Mouse (Mus musculus) adrenal gland, postnatal 36 days (tissue): ENCODE results near the gene Myh6. TPM values are rescaled to one million over a fixed set of nuclear protein-coding genes. Genes with fewer than 3 reads are reported as not detected.
"Not testable (repeated sequence)": the region's sequence is repeated elsewhere in the genome, so short reads cannot be mapped to it uniquely, and the experiment has no call there.

ENCODE experiments used
- DNase-seq, 2 experiments: peaks; one replicate each; pipeline ENCODE4 v3.0.0; 2021; ENCODE audit warnings: mixed read lengths in 1 of 2
- long read RNA-seq, 2 experiments: library from polyadenylated mRNA; stranded (forward); transcript quantifications; one replicate each; pipeline ENCODE4 v2.0.0; 2021; ENCODE audit warnings: borderline sequencing depth in 2 of 2
- total RNA-seq, 2 experiments: library from RNA; stranded (reverse); gene quantifications; 2 replicates each; pipeline ENCODE4 v1.2.3; 2021

Gene Myh6
- total RNA-seq = not detected
- long read RNA-seq, experiment 1 = 0 reads
- long read RNA-seq, experiment 2 = 0 reads

- no peak for DNase-seq
Observed at GRCm38 (mm10) chr14:54966320-54966977, at the start of gene Myh6. Gene Myh6, minus strand, starts transcription at chr14:54966927.

GRCm38 (mm10) chr14:55015767-55016111 lies 49.0 kb upstream of the Myh6 start:
- peak in 1 of 2 experiments; percentile 24 for DNase-seq

GRCm38 (mm10) chr14:55014991-55015766 lies 48.5 kb upstream of the Myh6 start, which contains the start of gene Ngdn:
Gene Ngdn, plus strand, starts transcription at chr14:55015454.
- DNase-seq = peak; percentile 96

GRCm38 (mm10) chr14:55014591-55014990 lies 47.9 kb upstream of the Myh6 start:
- no peak for DNase-seq

GRCm38 (mm10) chr14:55011116-55011515 lies 44.4 kb upstream of the Myh6 start:
- peak in 1 of 2 experiments; percentile 19 for DNase-seq

GRCm38 (mm10) chr14:55008417-55008816 lies 41.7 kb upstream of the Myh6 start:
- no peak for DNase-seq

GRCm38 (mm10) chr14:55007120-55007908 lies 40.6 kb upstream of the Myh6 start:
- no peak for DNase-seq

GRCm38 (mm10) chr14:55006541-55006940 lies 39.8 kb upstream of the Myh6 start:
- no peak for DNase-seq

- no peak for DNase-seq
Observed at GRCm38 (mm10) chr14:55005967-55006366, 39.2 kb upstream of the Myh6 start.

GRCm38 (mm10) chr14:55005506-55005905 lies 38.8 kb upstream of the Myh6 start:
- DNase-seq = no peak

- peak; percentile 17 to 57 for DNase-seq
Observed at GRCm38 (mm10) chr14:55003878-55004855, 37.4 kb upstream of the Myh6 start.

GRCm38 (mm10) chr14:55002687-55003120 lies 36.0 kb upstream of the Myh6 start:
- DNase-seq = no peak

GRCm38 (mm10) chr14:55001938-55002686 lies 35.4 kb upstream of the Myh6 start:
- DNase-seq = peak in 1 of 2 experiments; percentile 39

GRCm38 (mm10) chr14:55001446-55001845 lies 34.7 kb upstream of the Myh6 start:
- no peak for DNase-seq

- DNase-seq = no peak
Observed at GRCm38 (mm10) chr14:55000814-55001213, 34.1 kb upstream of the Myh6 start.

- DNase-seq = not testable (repeated sequence)
Observed at GRCm38 (mm10) chr14:54999868-55000267, 33.1 kb upstream of the Myh6 start.

- DNase-seq = no peak
Observed at GRCm38 (mm10) chr14:54998680-54999079, 32.0 kb upstream of the Myh6 start.

- DNase-seq = no peak
Observed at GRCm38 (mm10) chr14:54997297-54997696, 30.6 kb upstream of the Myh6 start.

- no peak for DNase-seq
Observed at GRCm38 (mm10) chr14:54996793-54997192, 30.1 kb upstream of the Myh6 start.

GRCm38 (mm10) chr14:54995457-54996138 lies 28.9 kb upstream of the Myh6 start:
- DNase-seq = no peak
